Mouse (Mus musculus) CH12.LX (cell line): ENCODE measurements at regions not wholly inside any gene's neighbourhood (a gene's known extent, or its start where the extent isn't known, plus 50 kb on each side); places are given as distances from the start of the nearest gene placed in this dataset.

Source experiments
- DNase-seq: peaks from one replicate; pipeline ENCODE4 v3.0.0-alpha.2; 2013; ENCODE audit errors: extremely low read depth
- H3K27ac ChIP-seq: 2 replicates; pipeline ENCODE4 v1.5.1; 2012; ENCODE audit warnings: low read depth, mild to moderate bottlenecking, control low read depth, moderate library complexity; ENCODE audit not compliant: insufficient read depth
- H3K27me3 ChIP-seq: replicated peaks from 2 replicates; pipeline ENCODE3; 2012; ENCODE audit warnings: inconsistent platforms
- H3K36me3 ChIP-seq, 2 experiments: replicated peaks in 1 of 2; 2 replicates each; pipeline versions ENCODE3 to v1.6.1; 2012; ENCODE audit warnings: inconsistent platforms in 1 of 2, low read length in 1 of 2, mild to moderate bottlenecking in 1 of 2, mixed read lengths in 1 of 2, moderate library complexity in 1 of 2; ENCODE audit not compliant: control insufficient read depth in 1 of 2, insufficient read depth in 1 of 2
- H3K4me1 ChIP-seq, 2 experiments: 2 replicates each; pipeline ENCODE4 v1.6.1; 2012; ENCODE audit warnings: inconsistent platforms in 1 of 2, moderate library complexity in 1 of 2; ENCODE audit not compliant: insufficient read depth in 2 of 2, control insufficient read depth in 1 of 2
- H3K4me2 ChIP-seq: 2 replicates; pipeline ENCODE4 v1.6.1; 2012; ENCODE audit warnings: low read depth, mild to moderate bottlenecking, control low read depth; ENCODE audit not compliant: poor library complexity, insufficient read depth, severe bottlenecking
- H3K4me3 ChIP-seq, 3 experiments: fragments of 150-350 bp in 1 of 3; sonication (generic) in 1 of 3; replicated peaks in 1 of 3; 2 replicates each; pipeline versions ENCODE3 to v1.5.1; 2011 to 2012; ENCODE audit warnings: low read depth in 2 of 3, low read length in 2 of 3, mild to moderate bottlenecking in 2 of 3, moderate library complexity in 2 of 3, control low read depth in 1 of 3, improper control_type of control experiment in 1 of 3, inconsistent platforms in 1 of 3, mixed read lengths in 1 of 3; ENCODE audit not compliant: poor library complexity in 1 of 3
- H3K79me2 ChIP-seq: replicated peaks from 2 replicates; pipeline ENCODE4 v1.6.1; 2012; ENCODE audit warnings: mild to moderate bottlenecking, moderate library complexity; ENCODE audit not compliant: control insufficient read depth, poor library complexity, insufficient read depth, severe bottlenecking; ENCODE audit errors: extremely low read depth
- H3K9ac ChIP-seq: 2 replicates; pipeline ENCODE4 v1.6.1; 2012; ENCODE audit warnings: low read depth, mild to moderate bottlenecking, control low read depth, moderate library complexity; ENCODE audit not compliant: insufficient read depth
- H3K9me3 ChIP-seq: replicated peaks from 2 replicates; pipeline ENCODE3; 2012; ENCODE audit warnings: low read length, inconsistent platforms, mixed read lengths
- CHD1 ChIP-seq: IDR thresholded peaks from 2 replicates; pipeline ENCODE4 v1.6.1; 2012; ENCODE audit warnings: low read depth, low read length, improper control_type of control experiment, inconsistent platforms
- CHD2 ChIP-seq: IDR thresholded peaks from 2 replicates; pipeline ENCODE4 v1.6.1; 2011; ENCODE audit warnings: low read length, improper control_type of control experiment
- CTCF ChIP-seq, 2 experiments: IDR thresholded peaks in 1 of 2; conservative IDR thresholded peaks in 1 of 2; 2 replicates each; pipeline ENCODE4 v1.5.1; 2011 to 2012; ENCODE audit warnings: low read depth in 2 of 2, low read length in 2 of 2, improper control_type of control experiment in 1 of 2, inconsistent platforms in 1 of 2, mild to moderate bottlenecking in 1 of 2, moderate library complexity in 1 of 2
- ELF1 ChIP-seq: IDR thresholded peaks from 2 replicates; pipeline ENCODE4 v1.6.1; 2014; ENCODE audit warnings: low read depth, mild to moderate bottlenecking, inconsistent platforms, low read length, improper control_type of control experiment
- GABPA ChIP-seq: IDR thresholded peaks from 2 replicates; pipeline ENCODE4 v1.6.1; 2012; ENCODE audit warnings: low read depth, low read length, improper control_type of control experiment, inconsistent platforms; ENCODE audit not compliant: insufficient replicate concordance
- HCFC1 ChIP-seq: IDR thresholded peaks from 2 replicates; pipeline ENCODE4 v1.6.1; 2012; ENCODE audit warnings: low read depth, mild to moderate bottlenecking, inconsistent platforms, low read length, improper control_type of control experiment
- IRF4 ChIP-seq: IDR thresholded peaks from 2 replicates; pipeline ENCODE4 v1.6.1; 2014; ENCODE audit warnings: low read depth, mild to moderate bottlenecking, inconsistent platforms, low read length, improper control_type of control experiment
- JUND ChIP-seq: conservative IDR thresholded peaks from 2 replicates; pipeline ENCODE4 v1.6.1; 2011; ENCODE audit warnings: low read depth, low read length, improper control_type of control experiment
- KAT2A ChIP-seq: IDR thresholded peaks from 2 replicates; pipeline ENCODE4 v1.6.1; 2012; ENCODE audit warnings: low read length, improper control_type of control experiment, inconsistent platforms; ENCODE audit not compliant: insufficient replicate concordance
- MAZ ChIP-seq: IDR thresholded peaks from 2 replicates; pipeline ENCODE4 v1.6.1; 2012; ENCODE audit warnings: low read depth, mild to moderate bottlenecking, inconsistent platforms, low read length, improper control_type of control experiment, moderate library complexity
- NELFE ChIP-seq: IDR thresholded peaks from 2 replicates; pipeline ENCODE4 v1.6.1; 2011; ENCODE audit warnings: low read depth, low read length, improper control_type of control experiment
- NRF1 ChIP-seq: IDR thresholded peaks from 2 replicates; pipeline ENCODE4 v1.6.1; 2014; ENCODE audit warnings: low read depth, mild to moderate bottlenecking, inconsistent platforms, low read length, improper control_type of control experiment, moderate library complexity
- POLR2A ChIP-seq: IDR thresholded peaks from 2 replicates; pipeline ENCODE4 v1.6.1; 2011; ENCODE audit warnings: low read depth, mild to moderate bottlenecking, improper control_type of control experiment, low read length
- RAD21 ChIP-seq: IDR thresholded peaks from 2 replicates; pipeline ENCODE4 v1.6.1; 2011; ENCODE audit warnings: low read depth, mild to moderate bottlenecking, low read length, improper control_type of control experiment, moderate library complexity
- SIN3A ChIP-seq: IDR thresholded peaks from 2 replicates; pipeline ENCODE4 v1.6.1; 2012; ENCODE audit warnings: low read length, improper control_type of control experiment, inconsistent platforms
- TCF12 ChIP-seq: IDR thresholded peaks from 2 replicates; pipeline ENCODE4 v1.6.1; 2014; ENCODE audit warnings: low read depth, mild to moderate bottlenecking, inconsistent platforms, low read length, improper control_type of control experiment
- USF1 ChIP-seq: IDR thresholded peaks from 2 replicates; pipeline ENCODE4 v1.6.1; 2014; ENCODE audit warnings: low read depth, mild to moderate bottlenecking, inconsistent platforms, low read length, improper control_type of control experiment
- USF2 ChIP-seq: conservative IDR thresholded peaks from 2 replicates; pipeline ENCODE4 v1.6.1; 2011; ENCODE audit warnings: low read depth, low read length, improper control_type of control experiment
- ZMIZ1 ChIP-seq: IDR thresholded peaks from 2 replicates; pipeline ENCODE4 v1.6.1; 2012; ENCODE audit warnings: low read depth, mild to moderate bottlenecking, inconsistent platforms, low read length, improper control_type of control experiment
- dilution Hi-C: fragments of 300-500 bp; cut with MboI; formaldehyde crosslinking; loops from 2 replicates; pipeline ENCODE4 v1.14.3; 2020; ENCODE audit warnings: low sequenced_read_pairs; ENCODE audit not compliant: extremely low pct_unique_long_range_greater_than_20kb, extremely low pct_ligation_motif_present
- in situ Hi-C: fragments of 300-500 bp; cut with MboI; formaldehyde crosslinking; loops from 3 replicates; pipeline ENCODE4 v1.14.3; 2019; ENCODE audit warnings: low sequenced_read_pairs, low pct_ligation_motif_present, low pct_unique_long_range_greater_than_20kb, mixed read lengths

- Histone ChIP-seq H3K79me2 (no peaks in the 10 kb centered on the region), H3K4me2 (no peak overlapping the region), H3K9ac (no peak overlapping the region), H3K4me3 (no peak overlapping the region), H3K36me3 (no peaks in the 10 kb centered on the region), H3K27me3 (no peaks in the 10 kb centered on the region), H3K9me3 (no peaks in the 10 kb centered on the region), H3K4me1 (peaks cover 2 to 22% of the 10 kb centered on the region in 2 experiments; a peak in 3 of 4 replicates), H3K27ac (no peak overlapping the region)
- DNase-seq: no peak
- no peak for TF ChIP-seq IRF4
- in situ Hi-C loops: no loop called here
- dilution Hi-C loops: no loop called here
Measured at GRCm38 (mm10) chr9:61528286-61528865, 156.2 kb downstream of the Tle3 start.

- Histone ChIP-seq H3K27ac (no peak overlapping the region), H3K4me2 (no peak overlapping the region), H3K4me1 (peaks cover 2 to 15% of the 10 kb centered on the region in 2 experiments; a peak in 3 of 4 replicates), H3K4me3 (no peak overlapping the region), H3K9ac (no peak overlapping the region), H3K36me3 (no peaks in the 10 kb centered on the region), H3K27me3 (no peaks in the 10 kb centered on the region), H3K79me2 (no peaks in the 10 kb centered on the region), H3K9me3 (no peaks in the 10 kb centered on the region)
- no peak for DNase-seq
- dilution Hi-C loops (no loop called here), in situ Hi-C loops (no loop called here)
- TF ChIP-seq USF2: no peak
Measured at GRCm38 (mm10) chr9:61527491-61528056, 155.4 kb downstream of the Tle3 start.

DNA sequence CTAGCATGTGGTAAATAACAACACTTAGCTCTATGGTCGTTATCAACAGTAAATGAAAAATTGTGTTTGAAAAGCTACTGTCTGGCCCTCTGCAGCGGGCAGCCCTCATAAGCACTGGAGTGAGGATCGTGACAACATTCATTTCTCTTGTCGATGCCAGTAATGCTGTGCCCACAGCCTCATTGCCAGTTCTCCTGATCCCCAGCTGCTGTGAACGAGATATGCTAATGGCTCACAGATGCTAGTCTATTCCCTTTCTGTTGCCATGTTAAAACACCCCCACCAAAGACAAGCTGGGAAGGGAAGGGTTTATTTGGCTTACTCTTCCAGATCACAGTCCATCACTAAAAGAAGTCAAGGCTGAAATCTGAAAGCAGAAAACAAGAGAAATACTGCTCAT lies 148.0 kb downstream of the Tle3 start:
- H3K9me3 ChIP-seq: no peaks in the 10 kb centered on the region
- no peak overlapping the region for H3K4me2 ChIP-seq
- no peaks in the 10 kb centered on the region for H3K36me3 ChIP-seq
- dilution Hi-C loops (no loop called here), in situ Hi-C loops (no loop called here)
- no peaks in the 10 kb centered on the region for H3K4me1 ChIP-seq
- H3K4me3 ChIP-seq: no peak overlapping the region
- H3K27ac ChIP-seq: no peak overlapping the region
- no peaks in the 10 kb centered on the region for H3K79me2 ChIP-seq
- TF ChIP-seq USF1: no peak
- TF ChIP-seq KAT2A: no peak
- TF ChIP-seq POLR2A: no peak
- no peak for TF ChIP-seq CHD1
- TF ChIP-seq USF2: no peak
- TF ChIP-seq CHD2: no peak
- TF ChIP-seq TCF12: no peak
- no peak for TF ChIP-seq NRF1
- no peak for TF ChIP-seq RAD21
- TF ChIP-seq CTCF (conservative IDR thresholded peaks at IDR 0.05 in 1 of 2, IDR thresholded peaks at IDR 0.05 in 1 of 2; ENCODE audit: low read depth in 2 of 2, low read length in 2 of 2): no peak
- no peak for TF ChIP-seq JUND
- TF ChIP-seq ZMIZ1: no peak
- no peak for TF ChIP-seq NELFE
- no peak for TF ChIP-seq HCFC1
- TF ChIP-seq MAZ: no peak
- no peak for TF ChIP-seq GABPA
- TF ChIP-seq ELF1: no peak
- no peak for TF ChIP-seq SIN3A
- TF ChIP-seq, all 38 proteins: peak for 0
- no peak overlapping the region for H3K9ac ChIP-seq
- DNase-seq: no peak
- H3K27me3 ChIP-seq: no peaks in the 10 kb centered on the region
